Mouse (Mus musculus): ENCODE results near the gene Nucks1.

GRCm38 (mm10) chr1:131964580-131964979 lies 54.2 kb downstream of the Nucks1 start:
- no peak for TF ChIP-seq CTCF (IDR thresholded peaks at IDR 0.05; ENCODE audit: control insufficient read depth, insufficient read depth, insufficient replicate concordance, low read depth, low read length)
- TF ChIP-seq POLR2A (IDR thresholded peaks at IDR 0.05; ENCODE audit: control insufficient read depth, low read depth, low read length): no peak

Data from testis, adult 2 months (tissue).